Mouse (Mus musculus) lung, postnatal 0 days (tissue): Measurements from ENCODE around the gene 1700028K03Rik. TPM values are rescaled to one million over a fixed set of nuclear protein-coding genes. Genes with fewer than 3 reads are reported as not detected.
A peak's percentile ranks its signal among the peaks of the same experiment; 100 is the strongest.

Source experiments
- ATAC-seq: fragments of 200-750 bp; cut with Nextera tagmentation; 2 replicates; pipeline ENCODE4 v1.8.0; 2017; ENCODE audit warnings: moderate library complexity
- DNase-seq: peaks from one replicate; pipeline ENCODE4 v3.0.0-alpha.2; 2016; ENCODE audit warnings: low spot score
- H3K27ac ChIP-seq: fragments of 300-500 bp; sonication (generic); 2 replicates; pipeline ENCODE4 v1.5.1; 2014; ENCODE audit warnings: antibody characterized with exemption, mild to moderate bottlenecking, low read length, mixed read lengths
- H3K27me3 ChIP-seq: fragments of 300-500 bp; sonication (generic); replicated peaks from 2 replicates; pipeline ENCODE4 v1.6.1; 2014; ENCODE audit warnings: low read length, mixed read lengths; ENCODE audit not compliant: insufficient read depth
- H3K36me3 ChIP-seq: fragments of 300-500 bp; sonication (generic); 2 replicates; pipeline ENCODE4 v1.6.1; 2014; ENCODE audit warnings: low read length, mixed read lengths; ENCODE audit not compliant: insufficient read depth
- H3K4me1 ChIP-seq: fragments of 300-500 bp; sonication (generic); 2 replicates; pipeline ENCODE4 v1.6.1; 2014; ENCODE audit warnings: antibody characterized with exemption, low read depth, low read length, mixed read lengths; ENCODE audit not compliant: insufficient read depth
- H3K4me2 ChIP-seq: fragments of 300-500 bp; sonication (generic); replicated peaks from 2 replicates; pipeline ENCODE4 v1.6.1; 2014; ENCODE audit warnings: low read depth, mild to moderate bottlenecking, low read length, moderate library complexity, mixed read lengths
- H3K4me3 ChIP-seq: fragments of 300-500 bp; sonication (generic); 2 replicates; pipeline ENCODE4 v1.5.1; 2014; ENCODE audit warnings: low read depth, low read length
- H3K9ac ChIP-seq: fragments of 300-500 bp; sonication (generic); replicated peaks from 2 replicates; pipeline ENCODE4 v1.6.1; 2014; ENCODE audit warnings: low read depth, mild to moderate bottlenecking
- H3K9me3 ChIP-seq: fragments of 300-500 bp; sonication (generic); 2 replicates; pipeline ENCODE4 v1.6.1; 2016; ENCODE audit warnings: low read length, mixed read lengths
- CTCF ChIP-seq: IDR thresholded peaks from 2 replicates; pipeline ENCODE4 v1.5.1; 2016; ENCODE audit warnings: antibody characterized with exemption, mild to moderate bottlenecking
- EP300 ChIP-seq: IDR thresholded peaks from 2 replicates; pipeline ENCODE4 v1.6.1; 2016; ENCODE audit warnings: antibody characterized with exemption, mild to moderate bottlenecking, control low read depth
- WGBS: fragments of 180-500 bp; shearing (Covaris S2); extraction: QIAGEN DNeasy Blood & Tissue Kit; methylation state at CpG from one replicate; pipeline ENCODE4 v1.1.7; 2014; 5-methylcytosine and 5-hydroxymethylcytosine counted together
- polyA plus RNA-seq: library from polyadenylated mRNA; unstranded; fragments of >200 nt; fragmentation: Nextera tagmentation; extraction: Ambion mirVana; gene quantifications from 2 replicates; pipeline ENCODE4 v1.2.1, GENCODE M21; 2015

The 1700028K03Rik gene
- polyA plus RNA-seq, 1 experiment from 2014 or later: 0.18 TPM

DNA sequence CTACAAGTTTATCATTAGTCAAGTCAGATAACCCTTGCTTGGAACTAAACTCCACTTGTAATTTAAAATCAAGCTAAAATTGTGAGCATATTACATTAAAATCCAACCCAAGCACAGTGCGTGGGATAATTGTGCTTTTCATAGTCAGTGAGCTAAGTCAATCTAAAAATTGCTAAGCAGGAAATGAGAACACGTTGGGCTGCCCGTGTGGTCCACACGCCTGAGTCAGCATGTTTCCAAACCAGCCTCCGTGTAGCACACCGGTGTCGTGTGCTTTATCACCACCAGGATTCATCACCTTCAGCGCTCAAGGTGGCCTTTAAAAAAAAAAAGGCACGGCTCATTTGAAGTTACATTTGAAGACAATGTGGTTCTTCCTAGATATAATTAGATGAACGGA lies 10.2 kb upstream of the 1700028K03Rik start:
- Histone ChIP-seq H3K9me3 (no peaks in the 10 kb centered on the region), H3K36me3 (no peaks in the 10 kb centered on the region), H3K9ac (no peak overlapping the region), H3K4me3 (no peak overlapping the region), H3K27me3 (no peaks in the 10 kb centered on the region), H3K4me2 (no peak overlapping the region), H3K27ac (no peak overlapping the region), H3K4me1 (no peaks in the 10 kb centered on the region)
- DNase-seq (no peak), ATAC-seq (no peak)
- 72% methylated on average over 10 of the region's 10 CpGs for WGBS
- TF ChIP-seq EP300 (no peak), CTCF (no peak)

DNA sequence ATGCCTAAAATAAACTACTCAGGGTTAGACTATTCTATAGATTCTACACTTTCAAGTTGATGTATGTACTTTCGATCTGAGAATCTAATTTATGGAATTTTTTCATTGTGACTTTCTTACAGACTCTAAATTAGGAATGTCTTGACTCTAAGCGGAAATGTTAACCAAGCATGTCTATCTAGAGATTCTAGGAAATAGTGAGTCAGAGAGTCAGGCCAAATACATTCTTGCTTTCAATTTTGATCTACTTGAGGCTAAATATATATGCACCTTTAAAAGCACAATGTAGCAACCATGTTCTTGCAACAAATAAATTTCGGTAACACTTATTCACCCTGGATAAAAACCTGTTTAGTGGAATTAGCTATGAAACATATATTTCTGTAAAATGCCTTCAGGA lies 5.7 kb upstream of the 1700028K03Rik start:
- no peaks in the 10 kb centered on the region for H3K36me3 ChIP-seq
- no peaks in the 10 kb centered on the region for H3K4me1 ChIP-seq
- no peak overlapping the region for H3K9ac ChIP-seq
- ATAC-seq (no peak), DNase-seq (no peak)
- no peak overlapping the region for H3K4me2 ChIP-seq
- no peaks in the 10 kb centered on the region for H3K27me3 ChIP-seq
- no peak overlapping the region for H3K27ac ChIP-seq
- TF ChIP-seq EP300: no peak
- no peak for TF ChIP-seq CTCF
- H3K4me3 ChIP-seq: no peak overlapping the region
- H3K9me3 ChIP-seq: no peaks in the 10 kb centered on the region
- 91% methylated on average over 3 of the region's 3 CpGs for WGBS

DNA sequence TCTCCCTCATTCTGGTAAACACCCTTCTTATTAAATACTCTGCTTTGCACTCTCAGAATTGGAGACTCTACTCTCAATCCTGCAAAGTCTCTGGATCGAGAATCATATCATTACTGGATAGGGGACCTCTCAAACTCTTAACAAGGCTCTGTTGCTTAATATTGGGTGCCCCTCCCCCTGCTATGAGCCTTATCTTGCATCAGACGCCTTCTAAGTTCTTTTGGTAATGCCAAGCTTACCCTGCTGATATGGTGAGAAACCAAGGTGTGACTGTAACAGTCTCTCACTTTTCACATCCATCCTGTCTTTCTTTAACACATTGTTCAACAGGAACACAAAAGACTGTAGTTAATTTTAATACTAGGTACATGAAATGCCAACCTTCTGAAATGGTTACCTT lies 919 bp upstream of the 1700028K03Rik start:
- no peaks in the 10 kb centered on the region for H3K4me1 ChIP-seq
- no peaks in the 10 kb centered on the region for H3K36me3 ChIP-seq
- no peaks in the 10 kb centered on the region for H3K27me3 ChIP-seq
- no peak for ATAC-seq
- TF ChIP-seq EP300: no peak
- no peak for TF ChIP-seq CTCF
- no peak overlapping the region for H3K9ac ChIP-seq
- H3K27ac ChIP-seq: no peak overlapping the region
- no peak overlapping the region for H3K4me2 ChIP-seq
- DNase-seq: no peak
- no peak overlapping the region for H3K4me3 ChIP-seq
- 28% methylated on average over 2 of the region's 2 CpGs for whole genome bisulfite sequencing
- H3K9me3 ChIP-seq: no peaks in the 10 kb centered on the region

DNA sequence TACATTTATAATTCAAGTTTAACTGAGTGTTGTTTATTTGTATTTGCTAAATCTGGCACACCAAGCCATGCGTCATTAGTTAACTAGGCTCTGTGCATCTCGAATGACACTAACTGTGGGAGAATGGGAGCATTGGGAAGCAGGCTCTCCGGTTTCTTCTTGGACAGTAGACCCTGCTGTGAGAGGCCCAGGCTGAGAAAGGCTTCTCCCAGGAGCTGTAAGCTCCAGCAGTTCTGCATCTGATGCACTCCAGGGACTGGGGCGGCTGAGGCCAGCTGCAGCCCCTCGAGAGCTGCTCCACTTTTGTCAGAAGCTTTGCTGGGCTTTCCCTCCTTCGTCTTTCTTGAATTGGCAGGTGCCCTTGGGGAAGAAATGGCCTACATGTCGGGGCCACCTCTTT lies 7.2 kb downstream of the 1700028K03Rik start:
- ATAC-seq (no peak), DNase-seq (no peak)
- no peak for TF ChIP-seq CTCF
- TF ChIP-seq EP300: no peak
- no peak overlapping the region for H3K4me2 ChIP-seq
- no peaks in the 10 kb centered on the region for H3K27me3 ChIP-seq
- no peak overlapping the region for H3K4me3 ChIP-seq
- H3K36me3 ChIP-seq: no peaks in the 10 kb centered on the region
- H3K27ac ChIP-seq: no peak overlapping the region
- H3K4me1 ChIP-seq: no peaks in the 10 kb centered on the region
- no peak overlapping the region for H3K9ac ChIP-seq
- 35% methylated on average over 7 of the region's 7 CpGs for WGBS
- no peaks in the 10 kb centered on the region for H3K9me3 ChIP-seq

DNA sequence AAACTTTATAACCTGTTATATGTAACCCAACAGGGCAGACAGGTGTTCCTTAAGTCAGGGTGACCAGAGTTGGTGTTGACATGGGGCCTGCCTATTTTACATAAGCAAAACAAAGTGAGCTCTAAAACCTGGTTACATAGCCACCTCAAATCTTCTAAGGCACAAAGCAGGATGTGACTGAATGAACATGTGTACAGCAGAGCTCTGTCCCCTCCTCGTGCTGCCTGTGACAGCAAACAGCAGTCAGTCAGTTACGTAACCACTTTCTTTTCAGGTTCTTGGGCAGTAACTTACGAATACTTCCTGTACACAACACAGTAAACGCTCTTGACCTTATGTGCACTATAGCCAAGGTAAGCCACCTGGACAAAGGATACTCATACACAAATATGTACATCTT lies 11.4 kb downstream of the 1700028K03Rik start:
- Histone ChIP-seq H3K36me3 (no peaks in the 10 kb centered on the region), H3K4me2 (no peak overlapping the region), H3K27ac (no peak overlapping the region), H3K4me1 (no peaks in the 10 kb centered on the region), H3K4me3 (no peak overlapping the region), H3K9ac (no peak overlapping the region), H3K9me3 (no peaks in the 10 kb centered on the region), H3K27me3 (no peaks in the 10 kb centered on the region)
- DNase-seq (peak; percentile 45), ATAC-seq (no peak)
- WGBS: 57% methylated on average over 4 of the region's 4 CpGs
- TF ChIP-seq EP300 (no peak), CTCF (no peak)

DNA sequence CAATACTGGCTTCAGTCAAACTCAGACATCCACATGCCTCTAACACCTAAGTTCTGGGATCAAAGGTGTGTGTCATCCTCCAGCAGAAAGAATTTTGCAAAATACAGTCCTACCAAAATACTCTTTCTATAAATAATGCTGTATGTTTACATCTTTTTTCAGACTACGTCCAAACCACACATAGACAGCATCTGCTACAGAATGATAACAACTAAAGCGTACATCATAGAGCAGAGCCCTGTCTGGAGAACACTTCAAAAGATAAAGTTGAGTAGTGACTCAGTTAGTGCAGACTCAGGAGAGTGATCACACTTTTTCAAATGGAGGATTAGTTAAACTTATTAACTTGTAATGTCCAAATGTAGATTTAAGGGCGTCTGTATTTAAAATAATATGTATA lies 13.4 kb downstream of the 1700028K03Rik start:
- 67% methylated on average over 3 of the region's 3 CpGs for WGBS

DNA sequence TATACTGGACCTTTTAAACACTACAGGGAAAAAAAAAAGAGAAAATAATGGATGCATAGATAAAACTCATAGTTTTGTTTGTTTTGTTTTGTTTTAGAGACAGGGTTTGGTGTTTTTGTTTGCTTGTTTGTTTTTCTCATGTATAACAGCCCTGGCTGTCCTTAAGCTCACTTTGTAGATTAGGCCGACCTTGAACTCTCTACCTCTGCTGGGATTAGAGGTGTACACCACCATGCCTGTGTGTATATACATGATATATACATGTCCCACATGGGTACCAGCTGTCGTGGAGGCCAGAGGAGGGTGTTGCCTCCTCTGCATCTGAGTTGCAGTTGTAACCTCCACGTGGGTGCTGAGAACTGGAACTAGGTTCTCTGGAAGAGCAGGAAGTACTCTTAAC lies 13.9 kb downstream of the 1700028K03Rik start:
- no peak overlapping the region for H3K4me3 ChIP-seq
- no peaks in the 10 kb centered on the region for H3K4me1 ChIP-seq
- H3K9ac ChIP-seq: no peak overlapping the region
- DNase-seq (no peak), ATAC-seq (no peak)
- H3K9me3 ChIP-seq: no peaks in the 10 kb centered on the region
- no peak for TF ChIP-seq CTCF
- no peak overlapping the region for H3K27ac ChIP-seq
- H3K36me3 ChIP-seq: no peaks in the 10 kb centered on the region
- 77% methylated on average over 3 of the region's 3 CpGs for WGBS
- H3K4me2 ChIP-seq: no peak overlapping the region
- H3K27me3 ChIP-seq: no peaks in the 10 kb centered on the region

More for the DNA sequence above, 13.4 kb downstream of the 1700028K03Rik start:
- ATAC-seq (no peak), DNase-seq (no peak)
- H3K4me2 ChIP-seq: no peak overlapping the region
- no peaks in the 10 kb centered on the region for H3K27me3 ChIP-seq
- no peaks in the 10 kb centered on the region for H3K4me1 ChIP-seq
- H3K9ac ChIP-seq: no peak overlapping the region
- H3K36me3 ChIP-seq: no peaks in the 10 kb centered on the region
- TF ChIP-seq CTCF (no peak), EP300 (no peak)
- H3K9me3 ChIP-seq: no peaks in the 10 kb centered on the region
- no peak overlapping the region for H3K4me3 ChIP-seq
- H3K27ac ChIP-seq: no peak overlapping the region
